Mouse (Mus musculus) liver, adult 2 months (tissue): ENCODE data around the gene Sdc3. TPM values are rescaled to one million over a fixed set of nuclear protein-coding genes. Genes with fewer than 3 reads are reported as not detected.

Experiments
- DNase-seq: peaks from one replicate; pipeline ENCODE4 v3.0.0-alpha.2; 2011; ENCODE audit warnings: low read depth, low spot score; ENCODE audit errors: extremely low read depth
- H3K27ac ChIP-seq: fragments of 200-500 bp; replicated peaks from 2 replicates; pipeline ENCODE4 v1.5.1; 2012; ENCODE audit warnings: low read depth, mild to moderate bottlenecking, control low read depth, inconsistent platforms, low read length; ENCODE audit not compliant: insufficient read depth
- H3K27me3 ChIP-seq: fragments of 200-500 bp; 2 replicates; pipeline ENCODE4 v1.6.1; 2012; ENCODE audit warnings: mild to moderate bottlenecking, moderate library complexity, low read length, inconsistent platforms; ENCODE audit not compliant: control insufficient read depth, insufficient read depth
- H3K36me3 ChIP-seq: fragments of 200-500 bp; 2 replicates; pipeline ENCODE4 v1.6.1; 2012; ENCODE audit warnings: low read length, inconsistent platforms; ENCODE audit not compliant: control insufficient read depth, insufficient read depth
- H3K4me1 ChIP-seq: fragments of 200-500 bp; 2 replicates; pipeline ENCODE4 v1.6.1; 2011; ENCODE audit warnings: low read length; ENCODE audit not compliant: control insufficient read depth, insufficient read depth
- H3K4me3 ChIP-seq: fragments of 200-500 bp; 2 replicates; pipeline ENCODE4 v1.5.1; 2011; ENCODE audit warnings: low read depth, mild to moderate bottlenecking, control low read depth, low read length, moderate library complexity; ENCODE audit not compliant: insufficient read depth
- H3K79me2 ChIP-seq: fragments of 200-500 bp; 2 replicates; pipeline ENCODE4 v1.6.1; 2012; ENCODE audit warnings: inconsistent platforms, mild to moderate bottlenecking, low read length, moderate library complexity; ENCODE audit not compliant: control insufficient read depth, insufficient read depth
- H3K9ac ChIP-seq: fragments of 200-500 bp; 2 replicates; pipeline ENCODE4 v1.6.1; 2012; ENCODE audit warnings: low read depth, mild to moderate bottlenecking, control low read depth, inconsistent platforms, low read length
- CTCF ChIP-seq: fragments of 200-500 bp; IDR thresholded peaks from 2 replicates; pipeline ENCODE4 v1.5.1; 2011; ENCODE audit warnings: low read depth, low read length, control low read depth
- POLR2A ChIP-seq: fragments of 200-500 bp; IDR thresholded peaks from 2 replicates; pipeline ENCODE4 v1.6.1; 2011; ENCODE audit warnings: low read length, control low read depth; ENCODE audit not compliant: insufficient read depth; ENCODE audit errors: extremely low read depth
- WGBS: fragments of 180-500 bp; shearing (Covaris S2); methylation state at CpG from one replicate; pipeline ENCODE4 v1.1.7; 2018; 5-methylcytosine and 5-hydroxymethylcytosine counted together
- polyA plus RNA-seq: library from polyadenylated mRNA; depleted of rRNA; stranded (reverse); fragments of >200 nt; gene quantifications from 2 replicates; pipeline ENCODE4 v1.2.3, GENCODE M21; 2012
- total RNA-seq: library from RNA; depleted of rRNA; stranded (reverse); fragments of >200 nt; gene quantifications from 2 replicates; pipeline ENCODE4 v1.2.3, GENCODE M21; 2014

Sdc3 gene
- total and polyA plus RNA-seq, 2 experiments = 11.1 to 37.1 TPM

DNA sequence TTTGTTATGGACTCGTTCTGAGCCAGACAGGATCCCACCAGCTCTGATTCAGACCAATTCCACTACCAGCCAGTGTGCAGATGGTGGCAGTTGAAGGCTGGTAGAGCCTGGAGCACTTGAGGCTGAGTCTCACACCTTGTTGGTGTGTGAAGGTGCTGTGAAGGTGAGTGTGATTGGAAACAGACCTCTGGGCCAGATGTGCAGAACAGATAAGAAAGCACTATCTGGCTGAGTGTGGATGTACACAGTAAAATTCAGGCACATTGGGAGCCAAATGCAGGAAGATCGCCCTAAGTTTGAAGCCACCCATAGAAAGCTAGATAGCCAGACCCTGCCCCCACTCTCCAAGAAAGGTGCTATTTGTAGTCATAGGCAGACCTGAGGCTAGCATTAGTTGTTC, 25.9 kb upstream of the Sdc3 start:
- no peaks in the 10 kb centered on the region for H3K27me3 ChIP-seq
- no peaks in the 10 kb centered on the region; the same call in 1 of the 2 replicates for H3K79me2 ChIP-seq
- no peaks in the 10 kb centered on the region for H3K4me1 ChIP-seq
- H3K4me3 ChIP-seq = no peak overlapping the region
- DNase-seq = no peak
- H3K9ac ChIP-seq = no peak overlapping the region
- no peak overlapping the region for H3K27ac ChIP-seq
- H3K36me3 ChIP-seq = peaks cover 72% of the 10 kb centered on the region
- no peak for TF ChIP-seq CTCF
- no peak for TF ChIP-seq POLR2A
- WGBS = 75% methylated on average over 2 of the region's 2 CpGs

DNA sequence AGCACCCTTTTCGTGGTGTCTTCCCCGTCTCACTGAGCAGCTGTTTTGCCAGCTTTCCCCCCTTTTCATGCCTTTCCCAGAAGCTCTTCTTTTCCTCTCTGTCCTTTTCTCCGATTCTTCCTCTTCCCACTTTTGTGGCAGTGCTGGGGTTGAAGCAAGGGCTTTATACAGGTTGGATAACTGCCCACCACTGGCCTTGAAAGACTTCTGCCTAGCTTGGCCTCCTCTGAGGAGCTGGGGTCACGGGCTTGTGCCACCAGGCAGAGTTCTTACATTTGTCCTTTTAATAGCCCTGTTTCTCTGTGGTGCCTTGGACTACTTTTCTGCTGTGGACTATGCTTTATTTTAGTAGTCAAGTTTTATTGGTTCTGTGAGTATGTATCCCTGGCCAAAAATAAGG, 25.4 kb upstream of the Sdc3 start:
- Histone ChIP-seq H3K36me3 (peaks cover 76% of the 10 kb centered on the region), H3K79me2 (no peaks in the 10 kb centered on the region; the same call in 1 of the 2 replicates), H3K9ac (no peak overlapping the region), H3K4me1 (no peaks in the 10 kb centered on the region), H3K27ac (no peak overlapping the region), H3K4me3 (no peak overlapping the region), H3K27me3 (no peaks in the 10 kb centered on the region)
- no peak for TF ChIP-seq POLR2A
- no peak for TF ChIP-seq CTCF
- 86% methylated on average over 4 of the region's 4 CpGs for WGBS
- DNase-seq = no peak

DNA sequence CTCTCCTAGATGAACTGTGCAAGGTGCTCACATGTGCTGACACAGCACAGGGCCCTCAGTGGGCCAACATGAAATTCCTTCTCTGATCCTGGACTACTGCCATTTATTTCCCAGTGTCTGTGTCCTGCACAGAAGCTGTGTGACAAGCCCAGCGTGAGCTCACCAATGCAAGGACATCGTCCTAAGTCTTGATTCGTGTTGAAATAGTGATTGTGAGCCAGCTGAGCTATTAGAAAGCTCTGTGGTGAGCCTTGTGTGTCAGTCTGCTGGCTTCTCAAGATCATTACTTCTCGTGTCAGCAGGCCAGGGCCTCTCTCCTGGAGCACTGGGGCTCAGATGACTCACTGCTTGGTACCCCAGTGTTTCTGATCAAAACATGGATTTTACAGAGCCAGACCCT, 18.4 kb upstream of the Sdc3 start:
- no peak for TF ChIP-seq CTCF
- TF ChIP-seq POLR2A = no peak
- 0 out of 2 replicates have a peak, but pooled peaks cover 2% of the 10 kb centered on the region for H3K79me2 ChIP-seq
- H3K9ac ChIP-seq = no peak overlapping the region
- H3K4me1 ChIP-seq = no peaks in the 10 kb centered on the region
- H3K27me3 ChIP-seq = no peaks in the 10 kb centered on the region
- WGBS = 82% methylated on average over 4 of the region's 4 CpGs
- no peak for DNase-seq
- peaks cover 66% of the 10 kb centered on the region for H3K36me3 ChIP-seq
- H3K4me3 ChIP-seq = no peak overlapping the region
- H3K27ac ChIP-seq = no peak overlapping the region

DNA sequence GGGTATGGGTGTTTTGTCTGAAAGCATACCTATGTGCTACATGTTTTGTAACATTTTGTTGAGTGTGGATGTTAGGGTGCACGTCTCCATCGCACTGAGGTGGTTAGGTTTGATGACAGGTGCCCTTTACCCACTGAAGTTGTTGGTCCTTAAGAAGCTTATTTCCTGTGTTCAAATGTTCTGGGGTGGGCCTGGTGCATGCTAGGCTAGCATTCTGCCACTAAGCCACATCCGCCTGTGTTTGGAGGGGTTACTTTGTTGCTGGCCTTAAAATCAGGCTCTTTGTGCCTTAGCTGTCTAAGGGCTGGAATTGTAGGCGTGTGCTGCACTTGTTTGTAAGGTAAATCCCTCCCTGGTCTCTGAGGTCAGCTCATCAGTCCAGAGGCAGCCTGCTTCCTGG, 17.5 kb upstream of the Sdc3 start:
- Histone ChIP-seq H3K36me3 (peaks cover 66% of the 10 kb centered on the region), H3K4me1 (no peaks in the 10 kb centered on the region), H3K27ac (no peak overlapping the region), H3K27me3 (no peaks in the 10 kb centered on the region), H3K9ac (no peak overlapping the region), H3K79me2 (0 out of 2 replicates have a peak, but pooled peaks cover 2% of the 10 kb centered on the region), H3K4me3 (no peak overlapping the region)
- no peak for DNase-seq
- WGBS = 91% methylated on average over 4 of the region's 4 CpGs
- TF ChIP-seq POLR2A = no peak
- no peak for TF ChIP-seq CTCF

DNA sequence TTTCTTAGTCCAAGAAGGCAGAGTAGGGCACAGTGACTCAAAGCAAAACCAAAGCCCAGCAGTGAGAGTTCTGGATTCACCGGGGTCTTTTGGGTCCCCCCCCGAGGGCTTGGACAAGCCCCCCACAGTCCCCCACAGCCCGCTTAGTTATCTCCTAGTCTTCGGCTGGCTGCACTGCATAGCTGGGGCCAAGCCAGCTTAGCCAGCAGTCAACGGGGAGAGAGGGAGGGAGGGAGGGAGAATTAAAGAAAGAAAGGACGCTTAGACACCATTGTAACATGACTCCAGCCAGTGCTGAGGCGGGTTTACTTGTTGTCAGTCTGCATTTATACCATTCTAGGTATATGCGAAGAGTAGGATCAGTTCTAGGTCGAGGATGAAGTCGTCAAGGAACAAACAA, 14.7 kb upstream of the Sdc3 start:
- Histone ChIP-seq H3K9ac (no peak overlapping the region), H3K27ac (no peak overlapping the region), H3K4me3 (no peak overlapping the region), H3K27me3 (no peaks in the 10 kb centered on the region), H3K36me3 (peaks cover 51% of the 10 kb centered on the region), H3K4me1 (no peaks in the 10 kb centered on the region), H3K79me2 (0 out of 2 replicates have a peak, but pooled peaks cover 2% of the 10 kb centered on the region)
- DNase-seq = no peak
- 75% methylated on average over 10 of the region's 10 CpGs for WGBS
- TF ChIP-seq POLR2A (no peak), CTCF (no peak)

DNA sequence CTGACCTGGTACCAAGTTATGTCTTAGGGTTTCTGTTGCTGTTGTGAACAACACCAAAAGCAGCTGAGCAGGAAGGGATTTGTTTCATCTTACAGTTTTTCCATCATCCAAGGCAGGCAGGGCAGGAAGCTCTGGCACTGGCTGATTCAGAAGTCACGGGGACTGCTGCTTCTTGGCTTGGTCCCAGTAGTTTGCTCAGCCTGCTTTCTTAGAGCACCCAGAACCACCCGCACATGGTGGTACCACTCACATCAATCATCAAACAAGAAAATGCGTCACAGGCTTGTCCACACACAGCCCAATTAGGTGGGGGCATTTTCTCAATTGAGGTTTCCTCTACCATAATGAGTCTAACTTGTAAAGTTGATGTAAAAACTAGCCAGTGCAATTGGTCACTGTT, 13.3 kb upstream of the Sdc3 start:
- WGBS = 57% methylated on average over 3 of the region's 3 CpGs
- no peaks in the 10 kb centered on the region for H3K4me1 ChIP-seq

More for the DNA sequence above, 13.3 kb upstream of the Sdc3 start:
- Histone ChIP-seq H3K27ac (no peak overlapping the region), H3K79me2 (0 out of 2 replicates have a peak, but pooled peaks cover 2% of the 10 kb centered on the region), H3K27me3 (no peaks in the 10 kb centered on the region), H3K36me3 (peaks cover 38% of the 10 kb centered on the region; the same call in 1 of the 2 replicates), H3K4me3 (no peak overlapping the region), H3K9ac (no peak overlapping the region)
- no peak for DNase-seq
- TF ChIP-seq POLR2A = no peak
- no peak for TF ChIP-seq CTCF
